Mouse (Mus musculus) gastrocnemius, adult 18-20 months (tissue): ENCODE measurements around the gene Rgs17. TPM values are rescaled to one million over a fixed set of nuclear protein-coding genes. Genes with fewer than 3 reads are reported as not detected.
A peak's percentile ranks its signal among the peaks of the same experiment; 100 is the strongest.

Source experiments
- DNase-seq: peaks from one replicate; pipeline ENCODE4 v3.0.0; 2021; ENCODE audit warnings: low spot score
- total RNA-seq, 2 experiments: library from RNA; stranded (reverse); gene quantifications; 2 replicates each; pipeline ENCODE4 v1.2.3; 2021

The Rgs17 gene
- total RNA-seq, 2 experiments from 2014 or later, result 0.14 to 0.19 TPM

- peak; percentile 59 for DNase-seq
Measured at GRCm38 (mm10) chr10:5824779-5825178, 97.4 kb downstream of the Rgs17 start.

GRCm38 (mm10) chr10:5823740-5824491, 98.3 kb downstream of the Rgs17 start, which contains the start of gene Mtrf1l:
Gene Mtrf1l (minus strand): TSS chr10:5823910.
- DNase-seq, result peak; percentile 99

GRCm38 (mm10) chr10:5823291-5823739, 98.9 kb downstream of the Rgs17 start:
- no peak for DNase-seq

GRCm38 (mm10) chr10:5818772-5819171, 103.4 kb downstream of the Rgs17 start:
- no peak for DNase-seq

GRCm38 (mm10) chr10:5815968-5816367, 106.2 kb downstream of the Rgs17 start:
- DNase-seq, result no peak

- no peak for DNase-seq
Measured at GRCm38 (mm10) chr10:5813724-5814123, 108.5 kb downstream of the Rgs17 start.

GRCm38 (mm10) chr10:5807683-5808082, 114.5 kb downstream of the Rgs17 start:
- DNase-seq, result no peak

- no peak for DNase-seq
Measured at GRCm38 (mm10) chr10:5806996-5807395, 115.2 kb downstream of the Rgs17 start.

GRCm38 (mm10) chr10:5806416-5806815, 115.8 kb downstream of the Rgs17 start:
- no peak for DNase-seq

- peak; percentile 96 for DNase-seq
Measured at GRCm38 (mm10) chr10:5805731-5806307, 116.4 kb downstream of the Rgs17 start.

- DNase-seq, result peak; percentile 98
Measured at GRCm38 (mm10) chr10:5805243-5805730, 116.9 kb downstream of the Rgs17 start, which contains the start of gene Fbxo5. Gene Fbxo5 (minus strand): TSS chr10:5805600.

GRCm38 (mm10) chr10:5804691-5805156, 117.5 kb downstream of the Rgs17 start:
- DNase-seq, result peak; percentile 3

- DNase-seq, result no peak
Measured at GRCm38 (mm10) chr10:5803739-5804138, 118.5 kb downstream of the Rgs17 start.

GRCm38 (mm10) chr10:5802866-5803265, 119.3 kb downstream of the Rgs17 start:
- no peak for DNase-seq

- peak; percentile 9 for DNase-seq
Measured at GRCm38 (mm10) chr10:5800490-5800889, 121.7 kb downstream of the Rgs17 start.

GRCm38 (mm10) chr10:5798069-5798468, 124.1 kb downstream of the Rgs17 start:
- no peak for DNase-seq

GRCm38 (mm10) chr10:5790657-5791056, 131.5 kb downstream of the Rgs17 start:
- DNase-seq, result peak; percentile 5

- DNase-seq, result no peak
Measured at GRCm38 (mm10) chr10:5786923-5787322, 135.3 kb downstream of the Rgs17 start.
